Mouse (Mus musculus) cerebellum, adult 2 months (tissue): ENCODE data around the gene Kcnk6. TPM values are rescaled to one million over a fixed set of nuclear protein-coding genes. Genes with fewer than 3 reads are reported as not detected.
"Not testable (repeated sequence)": the region's sequence is repeated elsewhere in the genome, so short reads cannot be mapped to it uniquely, and the experiment has no call there.

Experiments used
- DNase-seq, 2 experiments: peaks; one replicate each; pipeline ENCODE4 v3.0.0; 2021
- H3K27ac ChIP-seq: fragments of 200-500 bp; 2 replicates; pipeline ENCODE4 v1.5.1; 2012; ENCODE audit warnings: low read length, control low read depth, inconsistent platforms; ENCODE audit not compliant: insufficient read depth
- H3K27me3 ChIP-seq: fragments of 200-500 bp; 2 replicates; pipeline ENCODE4 v1.6.1; 2012; ENCODE audit warnings: inconsistent platforms, mild to moderate bottlenecking, low read length, moderate library complexity; ENCODE audit not compliant: control insufficient read depth, insufficient read depth
- H3K4me1 ChIP-seq: fragments of 200-500 bp; 2 replicates; pipeline ENCODE4 v1.6.1; 2011; ENCODE audit warnings: low read length; ENCODE audit not compliant: control insufficient read depth, insufficient read depth
- H3K4me3 ChIP-seq: fragments of 200-500 bp; replicated peaks from 2 replicates; pipeline ENCODE3; 2011; ENCODE audit warnings: mild to moderate bottlenecking, low read depth, low read length, control low read depth; ENCODE audit not compliant: insufficient read depth
- CTCF ChIP-seq: fragments of 200-500 bp; IDR thresholded peaks from 2 replicates; pipeline ENCODE4 v1.5.1; 2011; ENCODE audit warnings: low read depth, mild to moderate bottlenecking, control low read depth, low read length, moderate library complexity, borderline replicate concordance; ENCODE audit not compliant: insufficient read depth
- POLR2A ChIP-seq: fragments of 200-500 bp; IDR thresholded peaks from 2 replicates; pipeline ENCODE4 v1.6.1; 2011; ENCODE audit warnings: low read length, control low read depth, borderline replicate concordance; ENCODE audit not compliant: insufficient read depth
- WGBS: fragments of 180-500 bp; shearing (Covaris S2); methylation state at CpG from one replicate; pipeline ENCODE4 v1.1.7; 2018; 5-methylcytosine and 5-hydroxymethylcytosine counted together
- polyA plus RNA-seq: library from polyadenylated mRNA; depleted of rRNA; stranded (reverse); fragments of >200 nt; gene quantifications from 2 replicates; pipeline ENCODE4 v1.2.3, GENCODE M21; 2012

Gene Kcnk6
- polyA plus RNA-seq, 1 experiment, result 0.57 TPM

GRCm38 (mm10) chr7:29246015-29246414 is 13.7 kb upstream of the Kcnk6 start:
- no peak for DNase-seq
- 75% methylated on average over 5 of the region's 5 CpGs for WGBS
- no peak overlapping the region for H3K27ac ChIP-seq

GRCm38 (mm10) chr7:29244732-29245416 is 12.6 kb upstream of the Kcnk6 start:
- TF ChIP-seq CTCF, result peak; percentile 54; the same call in 1 of the 2 replicates
- no peak for TF ChIP-seq POLR2A
- 82% methylated on average over 7 of the region's 7 CpGs for WGBS
- H3K4me3 ChIP-seq, result no peak overlapping the region
- H3K27ac ChIP-seq, result no peak overlapping the region
- no peak for DNase-seq
- H3K4me1 ChIP-seq, result peaks cover 6% of the 10 kb centered on the region
- no peaks in the 10 kb centered on the region for H3K27me3 ChIP-seq

More at GRCm38 (mm10) chr7:29246015-29246414, 13.7 kb upstream of the Kcnk6 start:
- Histone ChIP-seq H3K4me3 (no peak overlapping the region), H3K4me1 (peaks cover 1% of the 10 kb centered on the region; the same call in 1 of the 2 replicates), H3K27me3 (no peaks in the 10 kb centered on the region)
- TF ChIP-seq CTCF (no peak), POLR2A (no peak)

- peak; percentile 97 to 99 for DNase-seq
- WGBS, result under 1% methylated on average over 60 of the region's 60 CpGs
These were observed 6.0 kb upstream of the Kcnk6 start, which contains the start of gene Yif1b for GRCm38 (mm10) chr7:29238019-29238967. Gene Yif1b (plus strand): TSS chr7:29238329.

GRCm38 (mm10) chr7:29237596-29237995 is 5.3 kb upstream of the Kcnk6 start:
- Histone ChIP-seq H3K4me3 (peak overlapping the region; percentile 71), H3K4me1 (peaks cover 20% of the 10 kb centered on the region), H3K27ac (peak overlapping the region; percentile 21; the same call in 1 of the 2 replicates)
- H3K27me3 ChIP-seq, DNase-seq: not testable (repeated sequence)
- 27% methylated on average over 6 of the region's 6 CpGs for WGBS

More at GRCm38 (mm10) chr7:29238019-29238967, 6.0 kb upstream of the Kcnk6 start, which contains the start of gene Yif1b:
- TF ChIP-seq POLR2A (peak; percentile 91; the same call in 1 of the 2 replicates), CTCF (no peak)
- H3K27me3 ChIP-seq, result no peaks in the 10 kb centered on the region
- peaks cover 20% of the 10 kb centered on the region for H3K4me1 ChIP-seq
- H3K27ac ChIP-seq, result peak within 1 kb of the TSS; percentile 21; the same call in 1 of the 2 replicates
- peak within 1 kb of the TSS; percentile 71 for H3K4me3 ChIP-seq

GRCm38 (mm10) chr7:29236593-29236992 is 4.3 kb upstream of the Kcnk6 start:
- Histone ChIP-seq H3K4me3 (no peak overlapping the region), H3K27me3 (no peaks in the 10 kb centered on the region), H3K4me1 (peaks cover 20% of the 10 kb centered on the region), H3K27ac (no peak overlapping the region)
- DNase-seq, result no peak
- TF ChIP-seq CTCF, result no peak
- no peak for TF ChIP-seq POLR2A
- 85% methylated on average over 4 of the region's 4 CpGs for WGBS

GRCm38 (mm10) chr7:29234661-29235060 is 2.3 kb upstream of the Kcnk6 start:
- H3K4me1 ChIP-seq, result peaks cover 12% of the 10 kb centered on the region; the same call in 1 of the 2 replicates
- TF ChIP-seq CTCF, result no peak
- TF ChIP-seq POLR2A, result no peak
- no peak overlapping the region for H3K4me3 ChIP-seq
- no peak for DNase-seq
- 81% methylated on average over 5 of the region's 5 CpGs for WGBS
- no peak overlapping the region for H3K27ac ChIP-seq
- no peaks in the 10 kb centered on the region for H3K27me3 ChIP-seq

- WGBS, result 55% methylated on average over 6 of the region's 6 CpGs
- H3K27ac ChIP-seq, result no peak overlapping the region
- peaks cover 5% of the 10 kb centered on the region; the same call in 1 of the 2 replicates for H3K4me1 ChIP-seq
- DNase-seq, result no peak
- H3K27me3 ChIP-seq, result no peaks in the 10 kb centered on the region
- H3K4me3 ChIP-seq, result no peak overlapping the region
- no peak for TF ChIP-seq POLR2A
- no peak for TF ChIP-seq CTCF
These were observed 1.4 kb upstream of the Kcnk6 start for GRCm38 (mm10) chr7:29233745-29234144.

GRCm38 (mm10) chr7:29231517-29231916 is 798 bp downstream of the Kcnk6 start:
- Histone ChIP-seq H3K27ac (no peak overlapping the region), H3K4me3 (no peak overlapping the region), H3K27me3 (no peaks in the 10 kb centered on the region), H3K4me1 (peaks cover 5% of the 10 kb centered on the region; the same call in 1 of the 2 replicates)
- DNase-seq, result no peak
- 64% methylated on average over 3 of the region's 3 CpGs for WGBS
- no peak for TF ChIP-seq POLR2A
- no peak for TF ChIP-seq CTCF
